Mouse (Mus musculus) C2C12 (cell line): Measurements from ENCODE around the gene Plekha8.

Source experiments
- CEBPB ChIP-seq: IDR thresholded peaks from one replicate; pipeline ENCODE4 v1.6.1; 2011; ENCODE audit warnings: low read depth, mild to moderate bottlenecking, control low read depth, moderate library complexity
- CTCF ChIP-seq: IDR thresholded peaks from one replicate; pipeline ENCODE4 v1.5.1; 2011; ENCODE audit not compliant: control insufficient read depth, insufficient read depth, insufficient read length
- FOSL1 ChIP-seq: IDR thresholded peaks from one replicate; pipeline ENCODE4 v1.8.0; 2011; ENCODE audit warnings: mild to moderate bottlenecking, low read length; ENCODE audit not compliant: poor library complexity, insufficient read depth, severe bottlenecking
- MAX ChIP-seq: IDR thresholded peaks from one replicate; pipeline ENCODE4 v1.6.1; 2011; ENCODE audit warnings: mild to moderate bottlenecking, control low read depth
- MYOD1 ChIP-seq: IDR thresholded peaks from one replicate; pipeline ENCODE4 v1.6.1; 2011; ENCODE audit warnings: low read depth; ENCODE audit not compliant: control insufficient read depth, insufficient read length
- MYOG ChIP-seq: IDR thresholded peaks from one replicate; pipeline ENCODE4 v1.6.1; 2011; ENCODE audit not compliant: control insufficient read depth, insufficient read length; ENCODE audit errors: extremely low read depth
- USF1 ChIP-seq: IDR thresholded peaks from one replicate; pipeline ENCODE4 v1.6.1; 2011; ENCODE audit warnings: low read depth, mild to moderate bottlenecking, control low read depth, moderate library complexity

- TF ChIP-seq MYOD1, result no peak
- no peak for TF ChIP-seq CTCF
- TF ChIP-seq CEBPB, result no peak
- no peak for TF ChIP-seq FOSL1
- TF ChIP-seq MYOG, result no peak
- TF ChIP-seq USF1, result no peak
- TF ChIP-seq MAX, result no peak
These were observed 48.3 kb downstream of the Plekha8 start for GRCm38 (mm10) chr6:54643181-54643580.
